Mouse (Mus musculus): Measurements from ENCODE around the gene Birc5. TPM values are rescaled to one million over a fixed set of nuclear protein-coding genes. Genes with fewer than 3 reads are reported as not detected.
A peak's percentile ranks its signal among the peaks of the same experiment; 100 is the strongest.

Birc5 gene
- polyA plus RNA-seq, 1 experiment from 2014 or later = 37.9 TPM

DNA sequence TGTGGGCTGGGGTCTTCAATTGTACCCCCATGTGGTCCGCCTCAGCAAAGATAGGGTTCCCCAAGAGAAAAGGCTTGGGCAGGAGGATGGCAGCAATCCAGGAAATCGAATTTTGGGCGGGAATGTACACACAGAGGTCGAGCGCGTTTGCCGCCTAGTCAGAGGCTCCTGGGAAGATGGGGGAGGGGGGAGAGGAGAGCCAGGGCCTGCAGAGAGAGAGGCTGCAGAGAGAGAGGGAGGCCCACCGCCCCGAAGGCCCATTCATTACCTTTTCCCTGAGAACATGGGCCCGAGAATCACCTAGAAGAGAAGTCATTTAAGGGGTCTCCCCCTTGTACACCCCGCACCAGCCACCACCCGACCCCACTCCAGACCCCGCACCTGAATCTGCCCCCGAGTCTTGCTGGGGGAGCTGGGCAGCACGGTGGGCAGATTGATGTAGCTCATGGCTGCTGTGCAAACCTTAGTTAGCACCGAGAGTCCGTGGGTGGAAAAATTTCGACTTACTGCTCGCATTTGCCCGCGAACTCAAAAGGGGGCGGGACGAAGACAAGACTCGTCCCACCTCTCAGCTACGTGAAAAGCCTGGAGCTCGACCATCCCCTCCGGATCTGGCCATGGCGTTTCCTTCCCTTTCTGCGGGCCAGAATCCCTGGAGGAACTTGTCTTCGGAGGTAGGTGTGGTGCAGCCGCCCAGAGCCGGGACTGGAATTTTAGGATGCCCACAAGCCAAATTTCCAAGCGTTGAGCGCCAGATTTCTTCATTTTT, 23.5 kb upstream of the Birc5 start, which contains the start of the genes Afmid and Tk1:
Afmid (plus strand) TSS at position 592 of the 769 bp plus-strand sequence.
Tk1 (minus strand) TSS at position 760 of the 769 bp plus-strand sequence.
- no peaks in the 10 kb centered on the region for H3K36me3 ChIP-seq (ENCODE audit: control insufficient read depth, insufficient read depth, low read length)
- peak within 1 kb of the TSS; percentile 95 for H3K4me2 ChIP-seq (ENCODE audit: low read length)
- peaks cover 42% of the 10 kb centered on the region for H3K4me1 ChIP-seq (ENCODE audit: control insufficient read depth, insufficient read depth, low read depth, low read length)
- peak within 1 kb of the TSS; percentile 53 for H3K4me3 ChIP-seq (ENCODE audit: low read length)
- peak within 1 kb of the TSS; percentile 66 for H3K9ac ChIP-seq (ENCODE audit: low read depth, low read length)
- ATAC-seq = peak; percentile 34; the same call in 1 of the 2 replicates
- peak within 1 kb of the TSS; percentile 59 for H3K27ac ChIP-seq (ENCODE audit: low read depth, low read length)
- WGBS = under 1% methylated on average over 34 of the region's 34 CpGs
- no peaks in the 10 kb centered on the region for H3K27me3 ChIP-seq (replicated peaks; ENCODE audit: control insufficient read depth, insufficient read depth, low read length)
- H3K9me3 ChIP-seq (ENCODE audit: control insufficient read depth, low read length) = no peaks in the 10 kb centered on the region

DNA sequence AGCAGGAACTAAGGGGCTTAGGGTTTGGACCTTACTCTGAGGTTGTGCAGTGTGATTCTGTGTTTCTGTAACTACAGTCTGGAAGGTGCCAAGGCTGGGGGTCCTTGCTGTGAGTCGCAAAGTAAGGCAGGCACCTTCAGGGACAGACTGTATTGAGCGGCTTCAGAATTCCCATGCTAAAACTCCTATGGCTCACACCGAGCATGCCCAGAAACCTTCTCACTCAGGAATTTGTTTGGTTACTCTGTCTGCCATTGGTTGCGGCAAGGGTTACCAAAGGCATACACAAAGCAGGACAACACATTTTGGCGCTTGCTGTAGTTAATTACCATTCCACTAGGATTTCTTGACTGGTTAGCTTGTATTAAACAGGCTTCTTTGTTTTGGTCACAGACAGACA, 22.9 kb upstream of the Birc5 start:
- ATAC-seq = peak; percentile 10; the same call in 1 of the 2 replicates
- WGBS = 7% methylated on average over 5 of the region's 5 CpGs
- Histone ChIP-seq H3K4me2 (ENCODE audit: low read length) (peak overlapping the region; percentile 95), H3K4me3 (ENCODE audit: low read length) (peak overlapping the region; percentile 53), H3K27me3 (replicated peaks; ENCODE audit: control insufficient read depth, insufficient read depth, low read length) (no peaks in the 10 kb centered on the region), H3K4me1 (ENCODE audit: control insufficient read depth, insufficient read depth, low read depth, low read length) (peaks cover 42% of the 10 kb centered on the region), H3K27ac (ENCODE audit: low read depth, low read length) (peak overlapping the region; percentile 59), H3K9me3 (ENCODE audit: control insufficient read depth, low read length) (no peaks in the 10 kb centered on the region), H3K9ac (ENCODE audit: low read depth, low read length) (peak overlapping the region; percentile 66), H3K36me3 (ENCODE audit: control insufficient read depth, insufficient read depth, low read length) (no peaks in the 10 kb centered on the region)

GRCm38 (mm10) chr11:117826916-117827315, 22.1 kb upstream of the Birc5 start:
- ATAC-seq = no peak
- Histone ChIP-seq H3K27ac (ENCODE audit: low read depth, low read length) (no peak overlapping the region), H3K36me3 (ENCODE audit: control insufficient read depth, insufficient read depth, low read length) (no peaks in the 10 kb centered on the region), H3K4me1 (ENCODE audit: control insufficient read depth, insufficient read depth, low read depth, low read length) (peaks cover 42% of the 10 kb centered on the region), H3K4me3 (ENCODE audit: low read length) (no peak overlapping the region), H3K9ac (ENCODE audit: low read depth, low read length) (no peak overlapping the region), H3K27me3 (replicated peaks; ENCODE audit: control insufficient read depth, insufficient read depth, low read length) (no peaks in the 10 kb centered on the region), H3K4me2 (ENCODE audit: low read length) (no peak overlapping the region), H3K9me3 (ENCODE audit: control insufficient read depth, low read length) (no peaks in the 10 kb centered on the region)
- WGBS = 73% methylated on average over 8 of the region's 8 CpGs

DNA sequence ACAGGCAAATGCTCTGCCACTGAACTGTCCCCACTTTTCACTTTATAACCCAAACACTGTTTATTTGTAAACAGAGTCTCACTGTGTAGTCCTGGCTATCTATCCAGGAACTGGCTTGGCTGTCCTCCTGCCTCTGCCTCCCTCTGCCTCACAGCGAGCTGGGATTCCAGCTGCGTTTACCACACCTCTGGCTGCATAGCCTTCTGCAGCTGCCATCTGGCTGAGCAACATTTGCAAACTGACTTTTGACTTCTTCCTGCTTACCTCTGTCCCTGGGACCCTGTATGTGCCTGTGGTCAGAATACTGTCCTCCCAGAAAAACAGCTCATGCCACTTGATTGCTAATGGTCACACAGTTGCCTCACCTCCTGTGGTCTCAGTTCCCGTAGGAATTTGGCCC, 21.7 kb upstream of the Birc5 start:
- H3K4me1 ChIP-seq (ENCODE audit: control insufficient read depth, insufficient read depth, low read depth, low read length) = peaks cover 44% of the 10 kb centered on the region
- H3K9me3 ChIP-seq (ENCODE audit: control insufficient read depth, low read length) = no peaks in the 10 kb centered on the region
- H3K4me3 ChIP-seq (ENCODE audit: low read length) = no peak overlapping the region
- no peak overlapping the region for H3K27ac ChIP-seq (ENCODE audit: low read depth, low read length)
- H3K27me3 ChIP-seq (replicated peaks; ENCODE audit: control insufficient read depth, insufficient read depth, low read length) = no peaks in the 10 kb centered on the region
- WGBS = 73% methylated on average over 3 of the region's 3 CpGs
- H3K4me2 ChIP-seq (ENCODE audit: low read length) = no peak overlapping the region
- H3K36me3 ChIP-seq (ENCODE audit: control insufficient read depth, insufficient read depth, low read length) = no peaks in the 10 kb centered on the region
- no peak overlapping the region for H3K9ac ChIP-seq (ENCODE audit: low read depth, low read length)
- no peak for ATAC-seq

DNA sequence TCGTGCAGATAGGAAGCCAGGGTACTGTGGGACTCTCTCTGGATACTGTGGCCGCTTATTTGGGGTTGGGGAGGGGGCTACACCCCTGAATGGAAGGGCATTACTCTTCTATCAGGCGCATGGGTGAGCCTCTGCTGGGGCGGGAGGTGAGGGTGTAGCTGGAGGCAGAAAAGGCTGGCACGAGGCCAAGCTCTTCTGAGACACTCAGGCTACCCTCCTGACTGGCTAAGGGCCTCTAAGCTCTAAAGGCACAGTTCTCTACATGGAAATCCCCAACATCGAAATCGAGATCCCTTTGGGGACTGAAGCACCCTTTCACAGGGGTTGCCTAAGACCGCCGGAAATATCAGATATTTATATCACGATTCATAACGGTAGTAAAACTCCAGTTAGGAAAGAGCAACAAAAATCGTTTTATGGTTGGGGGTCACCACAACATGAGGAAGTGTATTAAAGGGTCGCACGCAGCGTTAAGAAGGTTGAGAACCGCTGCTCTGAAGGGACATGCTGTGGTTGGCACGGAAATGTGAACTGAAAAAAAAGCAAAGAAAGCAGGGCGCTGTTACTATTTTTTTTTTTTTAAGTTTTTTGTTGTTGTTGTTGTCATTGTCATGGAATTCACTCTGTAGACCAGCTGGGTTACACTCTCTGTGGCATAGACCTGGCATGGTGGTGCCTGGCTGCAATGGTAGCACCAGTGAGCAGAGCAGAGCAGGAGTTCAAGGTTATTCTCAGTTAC, 20.7 kb upstream of the Birc5 start:
- Histone ChIP-seq H3K4me2 (ENCODE audit: low read length) (no peak overlapping the region), H3K9me3 (ENCODE audit: control insufficient read depth, low read length) (no peaks in the 10 kb centered on the region), H3K27me3 (replicated peaks; ENCODE audit: control insufficient read depth, insufficient read depth, low read length) (no peaks in the 10 kb centered on the region), H3K9ac (ENCODE audit: low read depth, low read length) (no peak overlapping the region), H3K27ac (ENCODE audit: low read depth, low read length) (peak overlapping the region; percentile 46; the same call in 1 of the 2 replicates), H3K4me3 (ENCODE audit: low read length) (no peak overlapping the region), H3K4me1 (ENCODE audit: control insufficient read depth, insufficient read depth, low read depth, low read length) (peaks cover 46% of the 10 kb centered on the region), H3K36me3 (ENCODE audit: control insufficient read depth, insufficient read depth, low read length) (no peaks in the 10 kb centered on the region)
- no peak for ATAC-seq
- 77% methylated on average over 18 of the region's 18 CpGs for WGBS

DNA sequence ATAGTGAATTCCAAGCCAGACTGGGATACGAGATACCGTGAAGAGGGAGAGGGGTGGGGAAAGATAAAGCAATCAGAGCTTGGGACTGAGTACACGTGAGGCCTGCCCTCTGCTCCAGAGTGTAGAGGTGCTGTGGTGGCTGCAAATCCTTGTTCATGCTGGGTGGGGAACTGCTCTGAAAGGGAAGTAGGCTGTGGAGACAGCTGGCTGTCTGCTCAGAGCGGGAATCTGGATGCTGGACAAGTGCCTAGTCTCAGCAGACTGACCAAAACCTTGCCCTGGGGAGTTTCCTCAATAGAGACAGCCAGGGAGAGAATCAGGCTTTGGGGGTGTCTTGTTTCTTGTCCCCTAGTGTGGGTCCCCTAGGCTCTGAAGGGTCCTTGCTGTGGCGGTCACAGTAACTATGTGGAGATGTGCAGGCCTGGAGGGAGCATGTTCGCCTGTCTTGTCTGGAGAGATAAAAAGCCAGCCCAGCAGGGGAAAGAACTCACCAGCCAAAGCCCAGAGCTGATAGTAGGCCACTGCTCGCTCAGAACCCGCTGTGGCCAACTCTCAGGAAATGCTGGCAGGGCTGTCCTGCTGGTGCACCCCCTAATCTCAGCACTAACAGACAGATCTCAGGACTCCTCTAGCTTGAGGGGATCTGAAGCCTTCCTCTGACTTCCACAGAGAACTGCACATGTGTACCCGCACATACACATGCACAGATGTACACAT, 20.0 kb upstream of the Birc5 start:
- Histone ChIP-seq H3K4me2 (ENCODE audit: low read length) (no peak overlapping the region), H3K27ac (ENCODE audit: low read depth, low read length) (peak overlapping the region; percentile 46), H3K36me3 (ENCODE audit: control insufficient read depth, insufficient read depth, low read length) (no peaks in the 10 kb centered on the region), H3K9ac (ENCODE audit: low read depth, low read length) (no peak overlapping the region), H3K27me3 (replicated peaks; ENCODE audit: control insufficient read depth, insufficient read depth, low read length) (no peaks in the 10 kb centered on the region), H3K9me3 (ENCODE audit: control insufficient read depth, low read length) (no peaks in the 10 kb centered on the region), H3K4me3 (ENCODE audit: low read length) (no peak overlapping the region), H3K4me1 (ENCODE audit: control insufficient read depth, insufficient read depth, low read depth, low read length) (peaks cover 45% of the 10 kb centered on the region)
- WGBS = 53% methylated on average over 9 of the region's 9 CpGs
- no peak for ATAC-seq

- peaks cover 39% of the 10 kb centered on the region for H3K4me1 ChIP-seq (ENCODE audit: control insufficient read depth, insufficient read depth, low read depth, low read length)
- H3K4me3 ChIP-seq (ENCODE audit: low read length) = no peak overlapping the region
- no peak overlapping the region for H3K27ac ChIP-seq (ENCODE audit: low read depth, low read length)
- no peak overlapping the region for H3K4me2 ChIP-seq (ENCODE audit: low read length)
- no peaks in the 10 kb centered on the region for H3K36me3 ChIP-seq (ENCODE audit: control insufficient read depth, insufficient read depth, low read length)
- H3K9ac ChIP-seq (ENCODE audit: low read depth, low read length) = no peak overlapping the region
- no peaks in the 10 kb centered on the region for H3K27me3 ChIP-seq (replicated peaks; ENCODE audit: control insufficient read depth, insufficient read depth, low read length)
- no peak for ATAC-seq
- WGBS = 67% methylated on average over 2 of the region's 2 CpGs
- H3K9me3 ChIP-seq (ENCODE audit: control insufficient read depth, low read length) = no peaks in the 10 kb centered on the region
These were observed 19.3 kb upstream of the Birc5 start for GRCm38 (mm10) chr11:117829671-117830215.

GRCm38 (mm10) chr11:117830401-117830800, 18.6 kb upstream of the Birc5 start:
- 67% methylated on average over 9 of the region's 9 CpGs for WGBS
- no peak for ATAC-seq
- no peak overlapping the region for H3K4me2 ChIP-seq (ENCODE audit: low read length)

More at GRCm38 (mm10) chr11:117830401-117830800, 18.6 kb upstream of the Birc5 start:
- H3K4me1 ChIP-seq (ENCODE audit: control insufficient read depth, insufficient read depth, low read depth, low read length) = peaks cover 33% of the 10 kb centered on the region
- H3K9me3 ChIP-seq (ENCODE audit: control insufficient read depth, low read length) = no peaks in the 10 kb centered on the region
- no peaks in the 10 kb centered on the region for H3K27me3 ChIP-seq (replicated peaks; ENCODE audit: control insufficient read depth, insufficient read depth, low read length)
- no peak overlapping the region for H3K27ac ChIP-seq (ENCODE audit: low read depth, low read length)
- no peak overlapping the region for H3K4me3 ChIP-seq (ENCODE audit: low read length)
- no peak overlapping the region for H3K9ac ChIP-seq (ENCODE audit: low read depth, low read length)
- H3K36me3 ChIP-seq (ENCODE audit: control insufficient read depth, insufficient read depth, low read length) = no peaks in the 10 kb centered on the region
